Mouse (Mus musculus) hindbrain, embryonic 11.5 days (tissue): Measurements from ENCODE around the gene Zfp260. TPM values are rescaled to one million over a fixed set of nuclear protein-coding genes. Genes with fewer than 3 reads are reported as not detected.

Source experiments
- ATAC-seq: fragments of 200-750 bp; cut with Nextera tagmentation; 2 replicates; pipeline ENCODE4 v1.8.0; 2017; ENCODE audit warnings: mild to moderate bottlenecking, moderate TSS enrichment, moderate library complexity; ENCODE audit not compliant: low FRiP score
- DNase-seq: peaks from one replicate; pipeline ENCODE4 v3.0.0-alpha.2; 2015; ENCODE audit warnings: low spot score
- H3K27ac ChIP-seq: fragments of 300-500 bp; sonication (generic); 2 replicates; pipeline ENCODE4 v1.5.1; 2014; ENCODE audit warnings: mild to moderate bottlenecking, low read depth, low read length
- H3K27me3 ChIP-seq: fragments of 300-500 bp; sonication (generic); 2 replicates; pipeline ENCODE4 v1.6.1; 2014; ENCODE audit warnings: mild to moderate bottlenecking, low read length, moderate library complexity, mixed read lengths; ENCODE audit not compliant: control insufficient read depth, insufficient read depth
- H3K36me3 ChIP-seq: fragments of 300-500 bp; sonication (generic); 2 replicates; pipeline ENCODE4 v1.6.1; 2014; ENCODE audit warnings: mild to moderate bottlenecking, low read length, moderate library complexity, mixed read lengths; ENCODE audit not compliant: control insufficient read depth, insufficient read depth
- H3K4me1 ChIP-seq: fragments of 300-500 bp; sonication (generic); replicated peaks from 2 replicates; pipeline ENCODE4 v1.6.1; 2014; ENCODE audit warnings: low read length, mixed read lengths; ENCODE audit not compliant: control insufficient read depth, insufficient read depth
- H3K4me2 ChIP-seq: fragments of 300-500 bp; sonication (generic); replicated peaks from 2 replicates; pipeline ENCODE4 v1.6.1; 2014; ENCODE audit warnings: mild to moderate bottlenecking, low read depth, low read length
- H3K4me3 ChIP-seq: fragments of 300-500 bp; sonication (generic); 2 replicates; pipeline ENCODE4 v1.5.1; 2014; ENCODE audit warnings: low read depth, low read length
- H3K9ac ChIP-seq: fragments of 300-500 bp; sonication (generic); 2 replicates; pipeline ENCODE4 v1.6.1; 2014; ENCODE audit warnings: low read depth, low read length
- H3K9me3 ChIP-seq: fragments of 300-500 bp; sonication (generic); 2 replicates; pipeline ENCODE4 v1.6.1; 2016; ENCODE audit warnings: low read length; ENCODE audit not compliant: control insufficient read depth
- WGBS: fragments of 180-500 bp; shearing (Covaris S2); extraction: QIAGEN DNeasy Blood & Tissue Kit; methylation state at CpG from one replicate; pipeline ENCODE4 v1.1.7; 2014; 5-methylcytosine and 5-hydroxymethylcytosine counted together
- polyA plus RNA-seq: library from polyadenylated mRNA; unstranded; fragments of >200 nt; fragmentation: Nextera tagmentation; extraction: Ambion mirVana; gene quantifications from 2 replicates; pipeline ENCODE4 v1.2.1, GENCODE M21; 2014

Zfp260 gene
- polyA plus RNA-seq, 1 experiment from 2014 or later = 128 TPM

DNA sequence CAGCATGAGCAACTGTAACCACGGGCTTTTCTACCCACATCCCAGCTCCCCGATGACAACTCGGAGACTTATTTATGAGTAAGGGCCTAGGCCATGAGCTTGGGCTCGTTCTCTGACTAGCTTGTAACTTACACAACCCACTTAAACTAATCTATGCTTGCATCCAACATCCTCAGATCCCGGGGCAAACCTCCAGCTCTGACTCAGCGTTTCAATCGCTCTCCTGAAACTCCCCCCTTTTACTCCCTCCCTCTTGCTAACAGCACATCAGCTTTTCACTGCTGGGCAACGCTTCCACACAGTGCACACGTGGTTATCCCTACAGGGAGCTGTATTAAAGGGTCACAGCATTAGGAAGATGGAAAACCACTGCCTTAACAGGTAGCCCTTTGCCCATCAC, 8.1 kb upstream of the Zfp260 start:
- Histone ChIP-seq H3K27me3 (no peaks in the 10 kb centered on the region), H3K9ac (no peak overlapping the region), H3K36me3 (peaks cover 12% of the 10 kb centered on the region), H3K27ac (no peak overlapping the region), H3K4me1 (peaks cover 5% of the 10 kb centered on the region), H3K9me3 (no peaks in the 10 kb centered on the region), H3K4me2 (no peak overlapping the region), H3K4me3 (no peak overlapping the region)
- 92% methylated on average over 9 of the region's 9 CpGs for WGBS
- ATAC-seq = no peak
- no peak for DNase-seq

DNA sequence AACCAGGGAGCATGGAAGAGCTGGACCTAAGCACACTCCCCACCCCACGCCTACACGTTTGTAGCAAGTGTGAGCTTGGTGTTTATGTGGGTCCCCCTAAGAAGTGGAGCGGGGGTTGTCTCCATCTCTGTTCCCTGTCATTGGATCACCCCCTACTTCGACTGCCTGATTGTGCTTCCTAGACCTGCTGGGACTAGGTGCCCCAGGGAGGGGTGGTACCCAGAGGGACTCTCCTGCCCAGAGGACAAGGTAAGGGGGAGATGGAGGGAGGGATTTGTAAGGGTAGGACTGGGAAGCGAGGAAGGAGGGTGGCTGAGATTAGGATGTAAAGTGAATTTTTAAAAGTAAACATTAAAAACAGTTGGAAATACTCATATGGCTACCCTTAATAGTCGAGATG, 5.2 kb upstream of the Zfp260 start:
- Histone ChIP-seq H3K4me3 (peak overlapping the region; percentile 56), H3K27ac (no peak overlapping the region), H3K4me1 (peaks cover 8% of the 10 kb centered on the region), H3K9ac (peak overlapping the region; percentile 63), H3K9me3 (no peaks in the 10 kb centered on the region), H3K27me3 (no peaks in the 10 kb centered on the region), H3K4me2 (peak overlapping the region; percentile 62), H3K36me3 (peaks cover 10% of the 10 kb centered on the region)
- no peak for DNase-seq
- WGBS = 17% methylated on average over 6 of the region's 6 CpGs
- ATAC-seq = no peak

DNA sequence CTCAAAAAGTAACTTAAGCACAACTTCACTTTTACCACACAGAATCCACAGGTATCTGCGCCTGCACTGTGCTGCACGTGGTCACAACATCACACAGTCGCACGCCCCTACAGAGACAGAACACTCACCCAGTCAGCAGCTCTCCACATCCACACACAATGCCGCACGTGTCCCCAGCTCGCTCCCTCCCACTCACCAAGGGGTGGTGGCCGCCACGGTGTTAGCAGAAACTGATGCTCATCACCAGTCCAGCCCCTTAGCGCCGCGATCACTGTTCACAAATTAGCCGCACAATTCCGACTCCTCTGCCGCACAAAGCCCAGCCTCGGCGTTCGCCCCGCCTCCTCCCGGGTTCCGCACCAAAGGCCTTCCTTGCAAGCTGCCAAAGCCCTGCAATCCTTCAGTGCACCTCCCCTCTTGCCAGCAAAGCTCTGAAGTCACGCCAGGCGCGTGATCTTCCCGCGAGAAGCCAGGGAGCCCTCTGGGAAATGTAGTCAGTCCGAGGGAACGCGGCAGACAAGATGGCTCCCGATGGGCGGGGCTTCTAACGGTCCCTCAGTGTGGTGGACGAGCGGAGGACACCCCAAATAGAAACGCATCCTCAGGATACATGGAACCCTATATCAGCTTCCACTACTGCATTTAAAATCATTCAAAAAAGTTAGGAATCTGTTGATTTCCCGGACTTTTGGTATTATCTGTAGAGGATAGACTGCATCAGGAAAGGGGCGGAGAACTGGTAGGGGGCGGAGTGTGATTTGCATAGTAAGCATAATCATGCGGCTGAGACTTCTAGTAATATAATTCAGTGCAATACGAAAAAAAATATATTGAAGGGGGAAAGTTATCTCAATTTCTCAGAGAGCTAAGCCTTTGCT, 4.2 kb upstream of the Zfp260 start, which contains the start of the genes Gm26920 and Zfp566:
Gm26920 (minus strand) TSS at position 319 of the 878 bp plus-strand sequence.
Zfp566 (minus strand) TSS at position 436 of the 878 bp plus-strand sequence.
- Histone ChIP-seq H3K27ac (peak within 1 kb of the TSS; percentile 27; the same call in 1 of the 2 replicates), H3K9me3 (no peaks in the 10 kb centered on the region)
- peak; percentile 92 for ATAC-seq

DNA sequence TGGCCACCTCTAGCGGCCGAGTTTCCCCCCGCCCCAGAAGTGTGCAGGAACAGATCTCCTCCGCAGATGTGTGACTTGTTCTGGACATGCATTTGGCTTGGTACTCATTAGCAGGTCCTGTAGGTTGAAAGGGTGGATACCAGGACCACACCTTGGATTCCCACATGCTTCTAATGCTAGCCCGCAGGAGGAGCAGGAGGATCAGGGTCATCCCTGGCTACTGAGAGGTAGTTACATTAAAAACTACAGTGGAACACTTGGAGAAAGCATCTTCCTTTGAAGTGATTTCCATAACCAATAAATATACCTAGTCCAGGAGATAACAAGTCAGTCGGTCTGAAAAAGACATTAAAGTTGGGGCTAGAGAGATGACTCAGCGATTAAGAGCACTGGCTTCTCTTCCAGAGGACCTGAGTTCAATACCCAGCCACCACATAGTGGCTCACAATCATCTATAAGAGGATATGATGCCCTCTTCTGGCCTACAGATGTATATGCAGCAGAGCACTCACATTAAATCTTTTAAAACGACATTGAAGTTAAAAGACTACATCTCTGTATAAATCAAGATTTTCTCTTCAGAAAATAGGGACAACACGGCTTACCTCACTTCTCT, 3.5 kb upstream of the Zfp260 start:
- no peak overlapping the region for H3K27ac ChIP-seq
- DNase-seq = peak; percentile 63

More for the DNA sequence above, 4.2 kb upstream of the Zfp260 start, which contains the start of the genes Gm26920 and Zfp566:
- Histone ChIP-seq H3K36me3 (peaks cover 7% of the 10 kb centered on the region), H3K4me3 (peak within 1 kb of the TSS; percentile 56), H3K27me3 (no peaks in the 10 kb centered on the region), H3K9ac (peak within 1 kb of the TSS; percentile 63), H3K4me2 (peak within 1 kb of the TSS; percentile 62), H3K4me1 (peaks cover 8% of the 10 kb centered on the region)
- peak; percentile 99 for DNase-seq
- under 1% methylated on average over 40 of the region's 40 CpGs for WGBS

DNA sequence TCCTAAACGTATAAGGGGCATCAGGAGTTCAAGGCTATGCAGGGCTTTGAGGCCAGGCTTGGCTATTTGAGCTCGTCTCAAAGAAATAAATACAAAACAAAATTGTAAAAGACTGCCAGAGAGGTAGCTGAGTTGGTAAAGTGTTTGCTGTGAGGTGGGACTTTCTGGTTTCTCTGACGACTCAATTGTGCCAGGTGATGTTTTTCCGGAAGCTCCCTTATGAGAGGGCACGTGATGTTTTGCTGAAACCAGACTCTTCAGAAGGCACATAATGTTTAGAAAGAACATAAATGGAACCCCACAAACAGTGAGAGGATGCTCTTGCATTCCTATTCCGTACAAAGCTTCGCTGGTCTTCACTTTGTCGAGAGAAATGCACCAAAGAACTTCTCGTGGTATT, 1.9 kb upstream of the Zfp260 start:
- DNase-seq (no peak), ATAC-seq (no peak)
- H3K27me3 ChIP-seq = no peaks in the 10 kb centered on the region
- no peaks in the 10 kb centered on the region for H3K36me3 ChIP-seq
- no peak overlapping the region for H3K4me3 ChIP-seq
- 84% methylated on average over 9 of the region's 9 CpGs for WGBS
- no peak overlapping the region for H3K27ac ChIP-seq
- H3K4me2 ChIP-seq = no peak overlapping the region
- peaks cover 8% of the 10 kb centered on the region for H3K4me1 ChIP-seq
- no peaks in the 10 kb centered on the region for H3K9me3 ChIP-seq
- no peak overlapping the region for H3K9ac ChIP-seq

More for the DNA sequence above, 3.5 kb upstream of the Zfp260 start:
- Histone ChIP-seq H3K4me2 (peak overlapping the region; percentile 28), H3K36me3 (peaks cover 5% of the 10 kb centered on the region), H3K27me3 (no peaks in the 10 kb centered on the region), H3K4me3 (peak overlapping the region; percentile 56), H3K4me1 (peaks cover 8% of the 10 kb centered on the region), H3K9me3 (no peaks in the 10 kb centered on the region), H3K9ac (0 out of 2 replicates have a peak overlapping the region, but pooled peaks have one; percentile 7)
- peak; percentile 8 for ATAC-seq
- 12% methylated on average over 9 of the region's 9 CpGs for WGBS

DNA sequence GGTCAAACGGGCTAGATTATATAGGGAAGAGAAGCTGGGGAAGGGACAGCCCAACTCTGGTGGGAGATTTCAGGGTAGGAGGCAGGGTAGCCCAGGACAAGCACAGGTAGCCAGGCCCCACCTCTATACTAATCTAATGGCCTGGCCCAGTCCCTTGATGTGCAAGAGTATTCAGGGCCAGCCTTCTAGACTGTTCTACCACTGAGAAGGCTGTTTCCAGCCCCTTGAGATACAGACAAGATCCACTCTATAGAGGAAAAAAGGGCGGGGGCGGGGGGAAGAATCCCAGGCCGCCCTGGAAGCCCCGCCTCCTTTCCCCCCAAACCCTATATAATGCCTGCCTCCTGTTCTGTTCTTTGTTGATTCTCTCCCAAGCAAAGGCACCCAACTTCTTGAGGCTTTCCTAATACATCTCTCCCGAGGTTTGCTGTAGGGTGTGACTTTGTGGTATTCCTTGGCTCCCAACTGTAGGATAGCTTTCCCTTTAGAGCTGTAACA, 610 bp upstream of the Zfp260 start:
- Histone ChIP-seq H3K9ac (peak overlapping the region; percentile 85; the same call in 1 of the 2 replicates), H3K9me3 (no peaks in the 10 kb centered on the region), H3K27me3 (no peaks in the 10 kb centered on the region), H3K27ac (no peak overlapping the region), H3K4me2 (peak overlapping the region; percentile 28; the same call in 1 of the 2 replicates), H3K4me3 (peak overlapping the region; percentile 56; the same call in 1 of the 2 replicates), H3K36me3 (no peaks in the 10 kb centered on the region), H3K4me1 (peaks cover 8% of the 10 kb centered on the region)
- DNase-seq = no peak
- 82% methylated on average over 6 of the region's 6 CpGs for WGBS
- ATAC-seq = no peak

DNA sequence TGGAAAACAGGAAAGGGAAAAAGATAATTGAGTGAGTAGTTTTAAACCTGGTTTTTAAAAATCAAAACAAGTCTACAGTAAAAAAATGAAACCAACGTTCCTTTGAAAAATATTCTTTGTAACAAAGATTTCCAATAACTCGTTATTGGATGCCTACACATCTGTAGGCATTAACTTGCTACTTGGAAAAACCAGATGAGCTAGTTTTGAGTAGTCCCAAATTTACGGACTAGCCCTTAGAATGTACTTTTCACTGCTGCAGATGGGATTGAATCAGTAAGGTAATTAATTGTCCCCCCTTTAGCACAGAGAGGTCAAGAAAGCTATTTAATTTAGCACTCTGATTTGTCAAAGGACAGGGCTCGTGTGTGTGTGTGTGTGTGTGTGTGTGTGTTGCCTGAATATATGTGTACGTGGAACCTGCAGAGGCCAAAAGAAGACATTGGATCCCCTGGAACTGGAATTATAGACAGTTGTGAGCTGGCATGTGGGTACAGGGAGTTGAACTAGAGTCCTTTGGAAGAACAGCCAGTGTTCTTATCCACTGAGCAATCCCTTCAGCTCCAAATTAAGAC, 1.1 kb downstream of the Zfp260 start:
- H3K4me1 ChIP-seq = 0 out of 2 replicates have a peak, but pooled peaks cover 3% of the 10 kb centered on the region
- no peaks in the 10 kb centered on the region for H3K9me3 ChIP-seq
- no peaks in the 10 kb centered on the region for H3K27me3 ChIP-seq
- peak overlapping the region; percentile 60 for H3K4me2 ChIP-seq
- H3K36me3 ChIP-seq = peaks cover 6% of the 10 kb centered on the region
- DNase-seq (peak; percentile 48), ATAC-seq (no peak)
- H3K27ac ChIP-seq = peak overlapping the region; percentile 94
- peak overlapping the region; percentile 85 for H3K9ac ChIP-seq
- H3K4me3 ChIP-seq = peak overlapping the region; percentile 56
- 11% methylated on average over 5 of the region's 5 CpGs for WGBS

DNA sequence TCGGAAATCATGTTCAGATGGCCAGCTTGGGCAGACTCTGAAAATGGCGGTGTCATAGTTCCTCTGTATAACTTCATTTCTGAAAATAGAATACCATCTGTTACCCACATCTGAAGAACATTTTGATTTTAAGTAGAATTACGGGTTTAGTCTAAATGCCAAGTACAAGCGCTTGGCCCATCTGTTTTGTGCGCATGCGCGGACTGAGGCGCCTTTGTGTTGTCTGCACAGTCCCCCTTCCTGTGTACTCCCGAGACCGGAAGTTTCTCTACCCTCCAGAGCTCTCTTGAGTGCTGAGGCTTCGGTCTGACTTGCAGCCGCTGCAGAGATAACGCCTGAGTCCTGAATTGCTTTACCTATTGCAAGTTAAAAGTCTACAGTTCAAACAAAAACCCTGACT, 4.7 kb downstream of the Zfp260 start:
- Histone ChIP-seq H3K27ac (no peak overlapping the region), H3K36me3 (peaks cover 31% of the 10 kb centered on the region), H3K4me3 (no peak overlapping the region), H3K4me2 (no peak overlapping the region), H3K27me3 (no peaks in the 10 kb centered on the region), H3K4me1 (no peaks in the 10 kb centered on the region), H3K9me3 (peaks cover 2% of the 10 kb centered on the region), H3K9ac (no peak overlapping the region)
- WGBS = 98% methylated on average over 13 of the region's 13 CpGs
- ATAC-seq (no peak), DNase-seq (no peak)
